Mouse (Mus musculus): ENCODE measurements at regions not wholly inside any gene's neighbourhood (a gene's known extent, or its start where the extent isn't known, plus 50 kb on each side); places are given as distances from the start of the nearest gene placed in this dataset.

- no peak for DNase-seq
Observed at GRCm38 (mm10) chr14:24550763-24551471, 64.0 kb downstream of the Rps24 start.

- DNase-seq: no peak
Observed at GRCm38 (mm10) chr14:24551472-24551783, 64.5 kb downstream of the Rps24 start.

- no peak for DNase-seq
Observed at GRCm38 (mm10) chr14:24564801-24565624, 78.1 kb downstream of the Rps24 start.

- no peak for DNase-seq
Observed at GRCm38 (mm10) chr14:24565718-24566322, 78.9 kb downstream of the Rps24 start.

- no peak for DNase-seq
Observed at GRCm38 (mm10) chr14:24575111-24575510, 88.2 kb downstream of the Rps24 start.

GRCm38 (mm10) chr14:24578535-24579111 lies 91.7 kb downstream of the Rps24 start:
- DNase-seq: peak; percentile 94

- peak; percentile 60 for DNase-seq
Observed at GRCm38 (mm10) chr14:24579153-24579795, 92.3 kb downstream of the Rps24 start.

- DNase-seq: no peak
Observed at GRCm38 (mm10) chr14:24586133-24586908, 99.4 kb downstream of the Rps24 start.

- DNase-seq: no peak
Observed at GRCm38 (mm10) chr14:24586982-24587672, 100.2 kb downstream of the Rps24 start.

GRCm38 (mm10) chr14:24588041-24588440 lies 101.1 kb downstream of the Rps24 start:
- no peak for DNase-seq

- peak; percentile 37 for DNase-seq
Observed at GRCm38 (mm10) chr14:24606444-24607173, 119.7 kb downstream of the Rps24 start.

GRCm38 (mm10) chr14:24608356-24608755 lies 121.4 kb downstream of the Rps24 start:
- peak; percentile 75 for DNase-seq

- DNase-seq: peak; percentile 62
Observed at GRCm38 (mm10) chr14:24612254-24612995, 125.5 kb downstream of the Rps24 start.

- no peak for DNase-seq
Observed at GRCm38 (mm10) chr14:24615776-24616175, 128.9 kb downstream of the Rps24 start.

GRCm38 (mm10) chr14:24616306-24617125 lies 129.6 kb downstream of the Rps24 start:
- DNase-seq: no peak

GRCm38 (mm10) chr14:24617126-24617375 lies 130.1 kb downstream of the Rps24 start:
- no peak for DNase-seq

GRCm38 (mm10) chr14:24617393-24617861 lies 130.5 kb downstream of the Rps24 start:
- no peak for DNase-seq

- DNase-seq: no peak
Observed at GRCm38 (mm10) chr14:24618226-24619038, 131.5 kb downstream of the Rps24 start.
